Mouse (Mus musculus): ENCODE measurements around the gene Zfp740.
"Not testable (repeated sequence)": the region's sequence is repeated elsewhere in the genome, so short reads cannot be mapped to it uniquely, and the experiment has no call there.

Gene Zfp740

GRCm38 (mm10) chr15:102202971-102203834 lies at the start of gene Zfp740:
TSS of gene Zfp740 (plus strand) at chr15:102203249.
- DNase-seq = peak; percentile 91 to 95

GRCm38 (mm10) chr15:102155006-102155405 lies 48.0 kb upstream of the Zfp740 start:
- not testable (repeated sequence) for DNase-seq

GRCm38 (mm10) chr15:102156836-102157235 lies 46.2 kb upstream of the Zfp740 start:
- DNase-seq = no peak

- DNase-seq = no peak
Measured at GRCm38 (mm10) chr15:102160415-102161060, 42.5 kb upstream of the Zfp740 start.

GRCm38 (mm10) chr15:102163900-102164693 lies 39.0 kb upstream of the Zfp740 start:
- DNase-seq = no peak

- no peak for DNase-seq
Measured at GRCm38 (mm10) chr15:102165468-102166100, 37.5 kb upstream of the Zfp740 start.

- DNase-seq = no peak
Measured at GRCm38 (mm10) chr15:102167620-102168021, 35.4 kb upstream of the Zfp740 start.

GRCm38 (mm10) chr15:102169064-102169463 lies 34.0 kb upstream of the Zfp740 start:
- no peak for DNase-seq

GRCm38 (mm10) chr15:102173581-102173980 lies 29.5 kb upstream of the Zfp740 start:
- no peak for DNase-seq

GRCm38 (mm10) chr15:102175736-102176319 lies 27.2 kb upstream of the Zfp740 start:
- no peak for DNase-seq

GRCm38 (mm10) chr15:102176571-102177316 lies 26.3 kb upstream of the Zfp740 start:
- DNase-seq = no peak

GRCm38 (mm10) chr15:102177417-102177816 lies 25.6 kb upstream of the Zfp740 start:
- DNase-seq = no peak

GRCm38 (mm10) chr15:102178279-102178678 lies 24.8 kb upstream of the Zfp740 start:
- peak; percentile 71 to 86 for DNase-seq

GRCm38 (mm10) chr15:102179106-102179505 lies 23.9 kb upstream of the Zfp740 start:
- no peak for DNase-seq

GRCm38 (mm10) chr15:102179924-102180323 lies 23.1 kb upstream of the Zfp740 start:
- no peak for DNase-seq

- no peak for DNase-seq
Measured at GRCm38 (mm10) chr15:102183076-102183475, 20.0 kb upstream of the Zfp740 start.

- DNase-seq = no peak
Measured at GRCm38 (mm10) chr15:102186239-102186638, 16.8 kb upstream of the Zfp740 start.

- no peak for DNase-seq
Measured at GRCm38 (mm10) chr15:102188096-102188495, 15.0 kb upstream of the Zfp740 start.

- DNase-seq = no peak
Measured at GRCm38 (mm10) chr15:102188883-102189282, 14.2 kb upstream of the Zfp740 start.

- no peak for DNase-seq
Measured at GRCm38 (mm10) chr15:102191699-102192098, 11.3 kb upstream of the Zfp740 start.

- no peak for DNase-seq
Measured at GRCm38 (mm10) chr15:102192271-102192812, 10.7 kb upstream of the Zfp740 start.
